Mouse (Mus musculus): ENCODE measurements around the gene Rcor1.

DNA sequence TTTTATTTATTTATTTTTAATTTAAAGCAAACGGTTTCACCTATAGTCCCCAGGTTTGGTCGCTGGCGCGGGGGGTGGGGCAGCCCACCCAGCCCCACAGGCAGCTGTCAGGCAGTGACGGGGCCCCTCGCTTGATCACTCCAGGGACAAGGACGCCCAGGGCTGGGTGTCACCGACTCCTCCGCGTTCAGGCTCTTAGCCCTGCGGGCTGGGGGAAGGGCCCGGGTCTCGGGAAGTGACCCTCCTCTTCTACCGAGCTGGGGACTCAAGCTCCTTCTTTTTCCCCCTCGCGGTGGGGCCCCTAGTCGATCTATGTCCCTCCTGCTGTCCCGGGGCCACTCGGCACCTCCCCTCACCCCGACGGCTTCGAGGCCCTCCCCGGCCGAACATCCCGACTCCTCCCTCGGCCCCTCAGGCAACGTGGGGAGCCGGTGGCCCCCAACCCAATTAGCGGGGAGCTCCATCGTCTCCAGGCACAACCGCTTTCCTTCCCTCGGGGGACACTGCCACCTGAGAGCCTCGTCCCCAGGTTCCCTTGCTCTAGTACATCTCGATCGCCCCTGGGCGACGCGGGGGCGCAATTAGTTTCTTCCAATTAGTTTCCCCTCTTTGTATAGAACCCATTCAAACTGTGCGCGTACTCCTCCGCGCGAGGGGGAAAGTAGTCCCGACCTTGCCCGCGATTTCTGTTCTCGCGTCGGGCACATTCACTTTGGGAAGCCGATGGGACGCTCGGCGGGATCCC is 748 bp upstream of the Rcor1 start:
- TF ChIP-seq ZC3H11A (IDR thresholded peaks at IDR 0.05; ENCODE audit: borderline replicate concordance, low read depth, low read length) (no peak), HCFC1 (IDR thresholded peaks at IDR 0.05; ENCODE audit: borderline replicate concordance, insufficient read depth, low read length) (peak; percentile 45; the same call in 1 of the 2 replicates), CHD2 (IDR thresholded peaks at IDR 0.05; ENCODE audit: low read depth, low read length) (no peak; the same call in 1 of the 2 replicates), ZNF384 (IDR thresholded peaks at IDR 0.05; ENCODE audit: low read depth, low read length) (no peak)

Data from ES-E14 (cell line).